Mouse (Mus musculus): ENCODE measurements around the gene Ino80b. TPM values are rescaled to one million over a fixed set of nuclear protein-coding genes. Genes with fewer than 3 reads are reported as not detected.

Ino80b gene
- polyA plus RNA-seq, 1 experiment = 35.0 TPM

GRCm38 (mm10) chr6:83095968-83096367 lies 29.3 kb downstream of the Ino80b start:
- H3K4me1 ChIP-seq (ENCODE audit: control insufficient read depth, insufficient read depth, low read length) = peaks cover 4% of the 10 kb centered on the region
- H3K36me3 ChIP-seq (ENCODE audit: control insufficient read depth, insufficient read depth, low read length) = no peaks in the 10 kb centered on the region
- TF ChIP-seq CTCF (IDR thresholded peaks at IDR 0.05; ENCODE audit: control insufficient read depth, insufficient read depth, insufficient replicate concordance, low read depth, low read length) = no peak
- TF ChIP-seq POLR2A (IDR thresholded peaks at IDR 0.05; ENCODE audit: control insufficient read depth, low read depth, low read length) = no peak
- no peaks in the 10 kb centered on the region for H3K27me3 ChIP-seq (ENCODE audit: control insufficient read depth, insufficient read depth, low read length)
- no peak overlapping the region for H3K27ac ChIP-seq (ENCODE audit: control insufficient read depth, insufficient read depth, low read depth, low read length)
- no peak overlapping the region for H3K4me3 ChIP-seq (ENCODE audit: control insufficient read depth, low read depth, low read length)

DNA sequence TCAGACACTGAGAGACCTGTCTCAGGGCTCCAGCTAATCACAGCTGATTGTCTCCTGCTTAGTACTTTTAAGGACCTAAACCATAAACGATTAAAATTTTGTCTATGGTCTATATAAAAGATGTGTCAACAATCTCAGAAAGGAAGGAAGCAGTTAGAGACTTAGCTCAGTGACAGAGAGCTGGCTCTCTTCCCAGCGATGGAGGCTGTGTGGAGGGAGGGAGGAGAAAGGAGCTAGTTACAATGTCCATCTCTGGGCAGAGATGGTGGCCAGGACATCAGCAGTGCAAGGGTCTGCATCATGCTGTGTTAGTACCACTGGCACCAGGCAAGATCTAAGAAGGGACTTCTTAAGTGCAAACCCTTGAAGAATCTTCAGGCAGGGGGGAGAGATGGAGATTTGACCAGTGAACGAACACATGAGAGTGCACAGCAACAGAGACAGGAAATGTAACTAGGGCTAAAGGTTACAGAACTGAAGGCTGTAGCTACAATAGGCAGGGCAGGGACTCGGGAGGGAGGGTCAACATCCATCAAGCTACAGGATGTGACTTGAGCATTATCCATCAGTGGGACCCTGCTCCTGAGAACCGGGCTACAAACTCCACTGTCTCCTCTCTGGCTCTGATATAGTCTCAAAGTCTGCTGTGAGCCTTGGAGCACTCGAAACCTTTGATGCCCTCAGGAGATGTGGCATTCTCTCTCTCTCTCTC lies 32.7 kb downstream of the Ino80b start:
- Histone ChIP-seq H3K36me3 (ENCODE audit: control insufficient read depth, insufficient read depth, low read length) (no peaks in the 10 kb centered on the region), H3K4me1 (ENCODE audit: control insufficient read depth, insufficient read depth, low read length) (peaks cover 4% of the 10 kb centered on the region), H3K4me3 (ENCODE audit: control insufficient read depth, low read depth, low read length) (no peak overlapping the region), H3K27ac (ENCODE audit: control insufficient read depth, insufficient read depth, low read depth, low read length) (no peak overlapping the region), H3K27me3 (ENCODE audit: control insufficient read depth, insufficient read depth, low read length) (no peaks in the 10 kb centered on the region; the same call in 1 of the 2 replicates)
- no peak for TF ChIP-seq CTCF (IDR thresholded peaks at IDR 0.05; ENCODE audit: control insufficient read depth, insufficient read depth, insufficient replicate concordance, low read depth, low read length)
- TF ChIP-seq POLR2A (IDR thresholded peaks at IDR 0.05; ENCODE audit: control insufficient read depth, low read depth, low read length) = no peak

DNA sequence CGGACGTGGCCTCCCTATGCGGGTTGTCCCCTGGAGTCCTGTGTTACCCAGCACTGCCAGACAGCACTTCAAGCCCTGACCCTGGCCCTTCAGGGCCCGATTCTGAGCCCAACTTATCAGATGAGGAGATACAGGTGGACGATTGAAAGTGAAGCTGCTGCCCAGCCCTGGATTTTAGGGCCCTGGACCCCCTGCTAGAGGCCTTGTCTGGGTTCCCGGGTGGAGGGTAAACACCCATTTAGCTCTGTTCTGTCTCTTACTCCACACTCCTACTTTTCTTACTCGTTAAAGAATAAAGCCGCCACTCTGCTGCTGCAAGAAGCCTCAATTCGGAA lies 37.3 kb downstream of the Ino80b start:
- no peak for TF ChIP-seq POLR2A (IDR thresholded peaks at IDR 0.05; ENCODE audit: control insufficient read depth, low read depth, low read length)
- TF ChIP-seq CTCF (IDR thresholded peaks at IDR 0.05; ENCODE audit: control insufficient read depth, insufficient read depth, insufficient replicate concordance, low read depth, low read length) = no peak
- Histone ChIP-seq H3K4me3 (ENCODE audit: control insufficient read depth, low read depth, low read length) (no peak overlapping the region; the same call in 1 of the 2 replicates), H3K4me1 (ENCODE audit: control insufficient read depth, insufficient read depth, low read length) (peaks cover 12% of the 10 kb centered on the region), H3K27ac (ENCODE audit: control insufficient read depth, insufficient read depth, low read depth, low read length) (no peak overlapping the region), H3K27me3 (ENCODE audit: control insufficient read depth, insufficient read depth, low read length) (no peaks in the 10 kb centered on the region; the same call in 1 of the 2 replicates), H3K36me3 (ENCODE audit: control insufficient read depth, insufficient read depth, low read length) (no peaks in the 10 kb centered on the region)

- Histone ChIP-seq H3K27ac (ENCODE audit: control insufficient read depth, insufficient read depth, low read depth, low read length) (no peak overlapping the region), H3K36me3 (ENCODE audit: control insufficient read depth, insufficient read depth, low read length) (no peaks in the 10 kb centered on the region), H3K4me1 (ENCODE audit: control insufficient read depth, insufficient read depth, low read length) (peaks cover 12% of the 10 kb centered on the region), H3K4me3 (ENCODE audit: control insufficient read depth, low read depth, low read length) (peak overlapping the region; percentile 42), H3K27me3 (ENCODE audit: control insufficient read depth, insufficient read depth, low read length) (no peaks in the 10 kb centered on the region; the same call in 1 of the 2 replicates)
- TF ChIP-seq CTCF (IDR thresholded peaks at IDR 0.05; ENCODE audit: control insufficient read depth, insufficient read depth, insufficient replicate concordance, low read depth, low read length) = no peak
- no peak for TF ChIP-seq POLR2A (IDR thresholded peaks at IDR 0.05; ENCODE audit: control insufficient read depth, low read depth, low read length)
These were observed 37.9 kb downstream of the Ino80b start for GRCm38 (mm10) chr6:83087205-83087925.

- Histone ChIP-seq H3K27me3 (ENCODE audit: control insufficient read depth, insufficient read depth, low read length) (no peaks in the 10 kb centered on the region; the same call in 1 of the 2 replicates), H3K4me1 (ENCODE audit: control insufficient read depth, insufficient read depth, low read length) (peaks cover 12% of the 10 kb centered on the region), H3K4me3 (ENCODE audit: control insufficient read depth, low read depth, low read length) (peak within 1 kb of the TSS; percentile 42), H3K36me3 (ENCODE audit: control insufficient read depth, insufficient read depth, low read length) (no peaks in the 10 kb centered on the region; the same call in 1 of the 2 replicates), H3K27ac (ENCODE audit: control insufficient read depth, insufficient read depth, low read depth, low read length) (no peak within 1 kb of the TSS)
- TF ChIP-seq CTCF (IDR thresholded peaks at IDR 0.05; ENCODE audit: control insufficient read depth, insufficient read depth, insufficient replicate concordance, low read depth, low read length) = no peak
- TF ChIP-seq POLR2A (IDR thresholded peaks at IDR 0.05; ENCODE audit: control insufficient read depth, low read depth, low read length) = no peak
These were observed 38.9 kb downstream of the Ino80b start, which contains the start of gene Lbx2 for GRCm38 (mm10) chr6:83086121-83087035. TSS of gene Lbx2 (plus strand) at chr6:83086367.

GRCm38 (mm10) chr6:83084477-83084876 lies 40.8 kb downstream of the Ino80b start:
- no peaks in the 10 kb centered on the region; the same call in 1 of the 2 replicates for H3K27me3 ChIP-seq (ENCODE audit: control insufficient read depth, insufficient read depth, low read length)
- TF ChIP-seq CTCF (IDR thresholded peaks at IDR 0.05; ENCODE audit: control insufficient read depth, insufficient read depth, insufficient replicate concordance, low read depth, low read length) (no peak), POLR2A (IDR thresholded peaks at IDR 0.05; ENCODE audit: control insufficient read depth, low read depth, low read length) (no peak)
- no peak overlapping the region for H3K4me3 ChIP-seq (ENCODE audit: control insufficient read depth, low read depth, low read length)
- H3K36me3 ChIP-seq (ENCODE audit: control insufficient read depth, insufficient read depth, low read length) = no peaks in the 10 kb centered on the region; the same call in 1 of the 2 replicates
- H3K4me1 ChIP-seq (ENCODE audit: control insufficient read depth, insufficient read depth, low read length) = peaks cover 12% of the 10 kb centered on the region
- no peak overlapping the region for H3K27ac ChIP-seq (ENCODE audit: control insufficient read depth, insufficient read depth, low read depth, low read length)

All from testis, adult 2 months (tissue).